Mouse (Mus musculus) C2C12 (cell line): ENCODE results near the gene Gm19684.
"Not testable (repeated sequence)": the region's sequence is repeated elsewhere in the genome, so short reads cannot be mapped to it uniquely, and the experiment has no call there.

Source experiments
- CEBPB ChIP-seq: IDR thresholded peaks from one replicate; pipeline ENCODE4 v1.6.1; 2011; ENCODE audit warnings: low read depth, mild to moderate bottlenecking, control low read depth, moderate library complexity
- CTCF ChIP-seq: IDR thresholded peaks from one replicate; pipeline ENCODE4 v1.5.1; 2011; ENCODE audit not compliant: control insufficient read depth, insufficient read depth, insufficient read length
- MYOD1 ChIP-seq: IDR thresholded peaks from one replicate; pipeline ENCODE4 v1.6.1; 2011; ENCODE audit warnings: low read depth; ENCODE audit not compliant: control insufficient read depth, insufficient read length
- MYOG ChIP-seq: IDR thresholded peaks from one replicate; pipeline ENCODE4 v1.6.1; 2011; ENCODE audit not compliant: control insufficient read depth, insufficient read length; ENCODE audit errors: extremely low read depth

- TF ChIP-seq CEBPB, CTCF, MYOD1, MYOG: not testable (repeated sequence)
Measured at GRCm38 (mm10) chr17:36082519-36083232, 38.8 kb upstream of the Gm19684 start.
